Mouse (Mus musculus): ENCODE measurements around the gene 2300002M23Rik.

GRCm38 (mm10) chr17:35548636-35549035 is 18.6 kb upstream of the 2300002M23Rik start:
- TF ChIP-seq CTCF (IDR thresholded peaks at IDR 0.05; ENCODE audit: insufficient read depth, low read depth, low read length): no peak
- no peak for TF ChIP-seq POLR2A (IDR thresholded peaks at IDR 0.05; ENCODE audit: insufficient read depth, low read depth, low read length)

Measured in olfactory bulb, adult 2 months (tissue).